Mouse (Mus musculus) hindbrain, embryonic 15.5 days (tissue): ENCODE data around the gene Nfia. TPM values are rescaled to one million over a fixed set of nuclear protein-coding genes. Genes with fewer than 3 reads are reported as not detected.

Experiments used
- ATAC-seq: fragments of 200-750 bp; cut with Nextera tagmentation; 2 replicates; pipeline ENCODE4 v1.8.0; 2017; ENCODE audit warnings: low read depth, moderate number of reproducible peaks, moderate TSS enrichment; ENCODE audit not compliant: low FRiP score
- H3K27ac ChIP-seq: fragments of 300-500 bp; sonication (generic); replicated peaks from 2 replicates; pipeline ENCODE4 v1.5.1; 2015; ENCODE audit warnings: mild to moderate bottlenecking, inconsistent platforms
- H3K27me3 ChIP-seq: fragments of 300-500 bp; sonication (generic); 2 replicates; pipeline ENCODE4 v1.6.1; 2015; ENCODE audit warnings: control low read depth, inconsistent platforms
- H3K36me3 ChIP-seq: fragments of 300-500 bp; sonication (generic); 2 replicates; pipeline ENCODE4 v1.6.1; 2015; ENCODE audit warnings: control low read depth, inconsistent platforms
- H3K4me1 ChIP-seq: fragments of 300-500 bp; sonication (generic); replicated peaks from 2 replicates; pipeline ENCODE4 v1.6.1; 2015; ENCODE audit warnings: control low read depth, inconsistent platforms
- H3K4me2 ChIP-seq: fragments of 300-500 bp; sonication (generic); 2 replicates; pipeline ENCODE4 v1.6.1; 2015; ENCODE audit warnings: moderate library complexity, mild to moderate bottlenecking, inconsistent platforms
- H3K4me3 ChIP-seq: fragments of 300-500 bp; sonication (generic); 2 replicates; pipeline ENCODE4 v1.5.1; 2015; ENCODE audit warnings: mild to moderate bottlenecking, inconsistent platforms
- H3K9ac ChIP-seq: fragments of 300-500 bp; sonication (generic); 2 replicates; pipeline ENCODE4 v1.6.1; 2015; ENCODE audit warnings: inconsistent platforms
- H3K9me3 ChIP-seq: fragments of 300-500 bp; sonication (generic); 2 replicates; pipeline ENCODE4 v1.6.1; 2016; ENCODE audit warnings: control low read depth, inconsistent platforms
- WGBS: fragments of 180-500 bp; shearing (Covaris S2); methylation state at CpG from one replicate; pipeline ENCODE4 v1.1.7; 2015; 5-methylcytosine and 5-hydroxymethylcytosine counted together
- polyA plus RNA-seq: library from polyadenylated mRNA; unstranded; fragments of >200 nt; fragmentation: Nextera tagmentation; extraction: Ambion mirVana; gene quantifications from 2 replicates; pipeline ENCODE4 v1.2.1, GENCODE M21; 2015

Gene Nfia
- polyA plus RNA-seq, 1 experiment from 2014 or later = 47.1 TPM

DNA sequence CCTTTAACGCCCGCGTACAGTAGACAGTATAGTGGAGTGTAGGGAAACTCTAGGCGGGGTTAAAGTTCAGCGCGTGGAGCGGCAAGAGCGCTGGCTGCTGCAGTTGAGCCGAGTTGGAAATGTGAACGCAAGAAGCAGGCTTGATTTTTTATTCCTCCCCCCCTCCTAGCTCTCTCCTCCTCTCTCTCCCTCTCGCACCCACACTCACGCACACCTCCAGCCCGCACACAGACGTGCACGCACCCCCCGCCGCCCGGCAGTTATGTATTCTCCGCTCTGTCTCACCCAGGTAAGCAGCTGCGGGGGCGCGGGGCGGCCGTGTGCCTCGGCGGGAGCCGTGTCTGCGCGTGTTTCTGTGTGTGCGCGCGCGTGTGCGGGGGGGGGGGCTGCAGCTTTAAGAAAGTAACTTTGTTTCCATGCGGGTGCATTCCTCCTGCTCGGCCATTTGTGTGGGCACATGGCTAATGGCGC lies 5.2 kb downstream of the Nfia start, which contains the start of gene E130114P18Rik:
E130114P18Rik (minus strand) TSS at position 373 of the 471 bp plus-strand sequence.
- H3K27me3 ChIP-seq = 0 out of 2 replicates have a peak, but pooled peaks cover 3% of the 10 kb centered on the region
- no peaks in the 10 kb centered on the region for H3K36me3 ChIP-seq
- no peaks in the 10 kb centered on the region for H3K9me3 ChIP-seq
- peaks cover 25% of the 10 kb centered on the region for H3K4me1 ChIP-seq
- peak within 1 kb of the TSS; percentile 89 for H3K27ac ChIP-seq
- peak within 1 kb of the TSS; percentile 86 for H3K4me2 ChIP-seq
- ATAC-seq = peak; percentile 77
- under 1% methylated on average over 36 of the region's 37 CpGs for WGBS
- H3K9ac ChIP-seq = peak within 1 kb of the TSS; percentile 69
- H3K4me3 ChIP-seq = peak within 1 kb of the TSS; percentile 78

DNA sequence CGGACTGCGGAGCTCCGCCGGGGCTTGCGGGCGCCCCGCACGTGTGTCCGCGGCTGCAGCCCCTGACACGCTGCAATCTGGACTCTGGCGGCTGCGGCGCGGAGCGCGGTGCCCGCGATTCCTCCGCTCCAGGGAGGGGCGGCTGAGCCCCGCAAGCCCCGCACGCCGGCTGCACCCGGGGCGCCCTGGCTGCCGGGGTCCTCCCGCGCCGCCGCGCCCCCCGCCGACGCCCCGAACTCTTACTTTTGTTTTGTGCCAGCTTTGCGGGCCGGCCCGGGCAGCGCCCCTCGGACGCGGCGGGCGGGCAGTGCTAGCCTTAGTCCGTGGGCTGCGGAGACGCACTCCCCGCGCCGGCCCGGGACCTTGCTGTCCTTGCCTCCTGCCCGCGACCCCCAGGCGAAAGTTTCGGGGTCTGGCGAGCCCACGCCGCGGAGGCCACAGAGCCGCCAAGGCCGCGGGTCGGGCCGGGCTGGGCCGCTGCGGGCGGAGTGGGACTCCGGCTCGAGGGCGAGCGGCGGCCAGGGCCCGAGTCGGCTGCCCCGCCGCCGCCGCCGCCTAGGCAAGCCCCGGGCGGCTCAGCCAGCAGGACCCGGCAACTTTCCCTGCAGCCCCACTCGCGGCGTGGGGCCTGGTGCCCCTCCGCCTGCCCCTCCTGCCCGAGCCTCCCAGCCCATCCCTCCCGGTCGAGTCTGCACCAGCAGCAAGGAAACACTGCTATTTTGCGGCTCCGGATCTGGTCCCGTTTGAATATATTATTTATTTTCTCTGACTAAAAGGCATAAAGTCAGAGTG lies 5.9 kb downstream of the Nfia start:
- WGBS = under 1% methylated on average over 91 of the region's 94 CpGs
- Histone ChIP-seq H3K4me1 (peaks cover 24% of the 10 kb centered on the region), H3K9me3 (no peaks in the 10 kb centered on the region), H3K4me2 (peak overlapping the region; percentile 86), H3K27ac (peak overlapping the region; percentile 89), H3K36me3 (no peaks in the 10 kb centered on the region), H3K9ac (peak overlapping the region; percentile 69), H3K27me3 (0 out of 2 replicates have a peak, but pooled peaks cover 3% of the 10 kb centered on the region), H3K4me3 (peak overlapping the region; percentile 78)
- no peak for ATAC-seq

DNA sequence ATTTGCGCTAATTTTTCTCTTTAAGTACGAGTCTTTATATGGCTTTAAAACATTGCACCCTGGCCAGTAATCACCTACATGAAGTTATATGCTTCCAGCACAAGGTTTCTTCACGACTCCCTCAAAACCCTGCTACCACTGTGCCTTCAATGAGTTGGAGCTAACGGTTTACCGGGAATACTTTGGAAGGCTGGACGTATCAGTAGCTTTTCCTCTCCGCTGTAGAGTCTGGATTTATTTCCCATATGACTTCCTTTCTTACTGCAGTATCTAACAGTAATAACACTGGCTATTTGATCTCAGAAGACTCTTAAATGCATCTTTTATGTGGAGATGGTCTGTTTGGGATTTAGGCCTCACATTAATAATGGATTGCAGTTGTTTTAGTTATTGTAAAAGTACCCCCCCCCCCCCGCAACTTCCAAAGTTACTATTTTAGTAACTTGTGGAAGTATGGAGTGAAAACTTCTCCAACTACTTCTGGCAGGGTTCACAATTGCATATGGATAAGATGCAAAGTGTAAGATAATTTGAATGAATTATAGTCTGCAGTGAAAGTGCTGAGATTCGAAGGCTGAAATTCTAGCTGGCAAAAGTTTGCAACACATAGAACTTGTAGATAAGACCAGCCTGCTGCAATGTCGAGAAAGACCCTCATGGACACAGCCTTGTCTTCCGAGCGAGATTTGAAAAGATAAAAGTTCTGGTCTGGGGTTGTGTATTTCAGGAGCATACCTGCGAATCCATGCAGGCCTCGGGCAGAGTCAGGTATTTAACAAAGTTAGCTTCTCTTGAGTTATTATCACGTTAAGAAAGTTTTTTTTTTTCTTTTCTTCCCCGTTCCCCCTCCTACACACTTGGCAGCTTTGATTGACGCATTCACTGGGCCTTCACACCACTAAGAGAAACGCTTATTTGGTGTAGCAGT lies 6.7 kb downstream of the Nfia start:
- 9% methylated on average over 18 of the region's 18 CpGs for WGBS
- ATAC-seq = no peak
- Histone ChIP-seq H3K9ac (peak overlapping the region; percentile 69), H3K27ac (peak overlapping the region; percentile 89), H3K27me3 (0 out of 2 replicates have a peak, but pooled peaks cover 3% of the 10 kb centered on the region), H3K4me3 (peak overlapping the region; percentile 78), H3K4me2 (peak overlapping the region; percentile 86), H3K36me3 (no peaks in the 10 kb centered on the region), H3K4me1 (peaks cover 20% of the 10 kb centered on the region), H3K9me3 (no peaks in the 10 kb centered on the region)

DNA sequence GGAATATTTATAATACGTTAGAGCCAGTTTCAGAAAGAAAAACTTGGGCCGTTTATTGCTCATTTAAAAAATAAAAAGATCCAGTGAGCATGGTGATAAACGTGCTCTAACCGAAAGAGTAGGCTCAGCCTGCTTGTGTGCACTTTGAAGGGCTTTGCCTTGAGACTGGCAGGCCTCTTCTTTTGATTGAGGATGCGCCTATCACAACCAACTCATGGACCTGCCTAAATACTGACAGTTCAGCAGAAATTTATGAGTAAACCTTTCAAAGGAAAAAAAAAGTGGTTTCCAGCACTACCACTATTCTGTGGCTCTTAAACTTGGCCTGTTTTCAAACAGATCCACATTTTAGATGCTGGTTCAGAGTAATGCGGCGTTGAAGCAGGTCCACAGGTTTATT lies 7.5 kb downstream of the Nfia start:
- peak overlapping the region; percentile 89 for H3K27ac ChIP-seq
- H3K4me2 ChIP-seq = peak overlapping the region; percentile 86
- no peaks in the 10 kb centered on the region for H3K36me3 ChIP-seq
- WGBS = 33% methylated on average over 7 of the region's 7 CpGs
- no peaks in the 10 kb centered on the region for H3K9me3 ChIP-seq
- H3K4me3 ChIP-seq = peak overlapping the region; percentile 78
- ATAC-seq = no peak
- 0 out of 2 replicates have a peak, but pooled peaks cover 3% of the 10 kb centered on the region for H3K27me3 ChIP-seq
- H3K4me1 ChIP-seq = peaks cover 14% of the 10 kb centered on the region
- 0 out of 2 replicates have a peak overlapping the region, but pooled peaks have one; percentile 17 for H3K9ac ChIP-seq

DNA sequence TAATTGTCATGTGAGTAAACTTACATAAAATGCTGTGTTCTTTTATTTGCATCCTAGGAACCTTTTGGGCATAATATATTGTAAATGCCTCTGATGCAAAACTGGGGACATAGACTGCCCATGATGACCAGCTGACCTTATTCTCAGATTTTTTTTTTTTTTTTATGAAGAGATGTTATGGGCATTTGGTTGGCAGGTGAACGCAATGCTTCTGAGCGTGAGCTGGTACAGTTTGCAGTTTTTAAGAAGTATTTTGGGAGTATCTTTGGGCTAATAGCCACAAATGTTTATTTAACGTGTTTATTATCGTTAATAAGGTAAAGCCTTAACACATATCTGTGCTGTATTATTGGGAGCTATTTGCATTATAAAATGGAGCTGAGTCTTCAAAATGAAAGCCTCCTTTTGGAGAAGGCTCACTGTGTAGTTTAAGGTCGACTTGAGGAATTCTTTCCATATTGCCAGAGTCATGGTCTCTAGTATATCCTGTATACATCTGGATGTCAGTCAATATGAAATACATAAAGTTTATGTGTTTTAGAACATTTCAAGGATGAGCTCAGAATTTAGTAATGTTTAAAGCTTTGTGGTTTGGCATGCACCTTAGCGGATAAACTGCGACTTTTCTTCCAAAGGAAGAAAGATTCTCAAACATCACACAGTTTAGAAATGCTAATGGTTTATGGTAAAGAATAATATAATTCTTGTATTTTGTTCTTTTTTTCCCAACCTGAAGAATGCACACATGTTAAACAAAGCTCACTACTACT lies 8.3 kb downstream of the Nfia start:
- H3K36me3 ChIP-seq = no peaks in the 10 kb centered on the region
- 0 out of 2 replicates have a peak overlapping the region, but pooled peaks have one; percentile 14 for H3K9ac ChIP-seq
- no peaks in the 10 kb centered on the region for H3K9me3 ChIP-seq
- H3K4me3 ChIP-seq = peak overlapping the region; percentile 24
- WGBS = 67% methylated on average over 7 of the region's 7 CpGs
- H3K27me3 ChIP-seq = 0 out of 2 replicates have a peak, but pooled peaks cover 2% of the 10 kb centered on the region
- H3K4me2 ChIP-seq = peak overlapping the region; percentile 86
- peaks cover 13% of the 10 kb centered on the region for H3K4me1 ChIP-seq
- no peak for ATAC-seq
- peak overlapping the region; percentile 47; the same call in 1 of the 2 replicates for H3K27ac ChIP-seq

DNA sequence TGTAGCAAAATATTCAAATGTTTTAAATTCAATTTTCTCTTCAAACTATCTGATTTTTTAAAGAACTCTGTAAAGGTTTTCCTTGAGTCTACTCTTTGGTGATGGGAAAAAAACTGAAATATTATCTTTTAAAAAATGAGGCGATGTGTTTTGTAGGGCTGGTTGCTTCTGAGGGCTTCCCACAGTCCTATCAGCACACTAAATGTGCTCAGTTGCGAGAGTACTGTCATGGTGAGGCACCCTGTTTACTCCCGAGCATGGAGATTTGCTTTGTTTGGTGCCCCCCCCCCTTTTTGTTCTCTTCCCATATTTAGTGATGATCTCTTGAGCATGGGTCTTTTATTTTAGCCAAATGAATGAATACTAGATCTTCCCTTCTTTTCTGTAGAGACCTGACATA lies 9.5 kb downstream of the Nfia start:
- no peaks in the 10 kb centered on the region for H3K27me3 ChIP-seq
- ATAC-seq = no peak
- no peak overlapping the region for H3K9ac ChIP-seq
- WGBS = 72% methylated on average over 3 of the region's 3 CpGs
- peak overlapping the region; percentile 29 for H3K4me2 ChIP-seq
- peaks cover 4% of the 10 kb centered on the region; the same call in 1 of the 2 replicates for H3K4me1 ChIP-seq
- no peaks in the 10 kb centered on the region for H3K9me3 ChIP-seq
- H3K36me3 ChIP-seq = no peaks in the 10 kb centered on the region
- H3K4me3 ChIP-seq = no peak overlapping the region
- no peak overlapping the region for H3K27ac ChIP-seq

DNA sequence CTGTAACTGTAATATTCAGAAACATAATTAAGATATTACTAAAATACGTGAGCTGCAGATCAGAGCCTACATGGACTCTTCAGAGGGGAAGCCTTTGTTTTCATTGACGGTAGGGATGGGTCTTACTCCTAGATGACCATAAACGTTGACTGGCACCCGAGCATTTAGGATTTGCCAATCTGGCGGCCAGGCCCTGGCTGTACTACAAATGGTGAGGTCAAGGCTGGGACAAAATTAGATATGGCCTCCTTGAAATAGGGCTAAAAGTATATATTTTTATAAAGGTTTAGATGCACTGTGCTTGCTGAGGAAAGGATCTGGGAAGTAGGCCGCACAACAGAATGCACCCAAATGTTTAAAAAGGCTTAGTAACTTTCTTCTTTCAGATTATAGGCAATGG lies 10.0 kb downstream of the Nfia start:
- H3K27me3 ChIP-seq = no peaks in the 10 kb centered on the region
- ATAC-seq = no peak
- H3K27ac ChIP-seq = no peak overlapping the region
- 0 out of 2 replicates have a peak, but pooled peaks cover 4% of the 10 kb centered on the region for H3K4me1 ChIP-seq
- H3K36me3 ChIP-seq = no peaks in the 10 kb centered on the region
- peak overlapping the region; percentile 10 for H3K4me2 ChIP-seq
- no peaks in the 10 kb centered on the region for H3K9me3 ChIP-seq
- WGBS = 72% methylated on average over 6 of the region's 6 CpGs
- H3K4me3 ChIP-seq = no peak overlapping the region
- no peak overlapping the region for H3K9ac ChIP-seq

DNA sequence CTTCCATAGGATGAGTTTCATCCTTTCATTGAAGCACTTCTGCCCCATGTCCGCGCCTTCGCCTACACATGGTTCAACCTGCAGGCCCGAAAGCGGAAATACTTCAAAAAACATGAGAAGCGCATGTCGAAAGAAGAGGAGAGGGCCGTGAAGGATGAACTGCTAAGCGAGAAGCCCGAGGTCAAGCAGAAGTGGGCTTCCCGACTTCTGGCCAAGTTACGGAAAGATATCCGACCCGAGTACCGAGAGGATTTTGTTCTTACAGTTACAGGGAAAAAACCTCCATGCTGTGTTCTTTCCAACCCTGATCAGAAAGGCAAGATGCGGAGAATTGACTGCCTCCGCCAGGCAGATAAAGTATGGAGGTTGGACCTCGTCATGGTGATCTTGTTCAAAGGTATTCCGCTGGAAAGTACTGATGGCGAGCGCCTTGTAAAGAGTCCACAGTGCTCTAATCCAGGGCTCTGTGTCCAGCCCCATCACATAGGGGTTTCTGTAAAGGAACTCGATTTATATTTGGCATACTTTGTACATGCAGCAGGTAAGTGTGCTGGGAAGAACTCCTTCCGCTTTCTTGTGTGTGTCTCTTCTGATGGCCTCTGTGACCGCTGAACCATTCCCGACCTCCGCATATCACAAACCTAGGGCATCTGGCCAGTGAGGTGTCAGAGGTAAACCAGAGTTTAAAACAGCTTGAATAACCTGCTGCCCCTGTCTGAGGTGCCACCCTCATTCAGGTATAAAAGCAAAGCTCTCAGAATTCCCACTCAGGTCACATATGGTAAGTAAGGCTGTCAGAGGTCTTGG lies 10.7 kb downstream of the Nfia start:
- no peak overlapping the region for H3K4me3 ChIP-seq
- H3K9ac ChIP-seq = no peak overlapping the region
- peak overlapping the region; percentile 31 for H3K4me2 ChIP-seq

DNA sequence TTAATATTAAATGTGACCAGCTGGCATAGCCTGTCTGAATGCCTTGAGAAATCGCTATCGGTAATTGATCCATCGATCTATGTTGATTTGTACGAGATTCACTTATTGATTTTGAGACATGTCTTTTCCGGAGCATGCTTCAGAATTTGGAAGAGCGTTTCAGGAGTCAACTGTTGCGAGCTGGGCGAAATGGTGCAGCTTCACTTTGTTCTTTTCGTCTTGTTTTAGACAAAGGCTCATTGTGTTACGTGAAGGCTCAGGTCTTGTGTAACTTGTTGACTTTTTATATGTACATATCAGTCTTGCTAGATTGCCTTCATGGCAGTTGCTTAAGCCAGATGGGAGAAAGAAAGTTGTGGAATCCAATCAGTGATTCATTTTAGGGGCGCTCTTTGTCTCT lies 11.7 kb downstream of the Nfia start:
- Histone ChIP-seq H3K4me1 (peaks cover 8% of the 10 kb centered on the region), H3K9me3 (no peaks in the 10 kb centered on the region), H3K9ac (no peak overlapping the region), H3K36me3 (no peaks in the 10 kb centered on the region), H3K27me3 (no peaks in the 10 kb centered on the region), H3K27ac (no peak overlapping the region; the same call in 1 of the 2 replicates), H3K4me2 (peak overlapping the region; percentile 31), H3K4me3 (no peak overlapping the region)
- ATAC-seq = no peak
- 73% methylated on average over 11 of the region's 11 CpGs for whole genome bisulfite sequencing

More for the DNA sequence above, 10.7 kb downstream of the Nfia start:
- Histone ChIP-seq H3K9me3 (no peaks in the 10 kb centered on the region), H3K4me1 (0 out of 2 replicates have a peak, but pooled peaks cover 4% of the 10 kb centered on the region), H3K27ac (no peak overlapping the region), H3K36me3 (no peaks in the 10 kb centered on the region), H3K27me3 (no peaks in the 10 kb centered on the region)
- ATAC-seq = no peak
- WGBS = 91% methylated on average over 26 of the region's 26 CpGs

DNA sequence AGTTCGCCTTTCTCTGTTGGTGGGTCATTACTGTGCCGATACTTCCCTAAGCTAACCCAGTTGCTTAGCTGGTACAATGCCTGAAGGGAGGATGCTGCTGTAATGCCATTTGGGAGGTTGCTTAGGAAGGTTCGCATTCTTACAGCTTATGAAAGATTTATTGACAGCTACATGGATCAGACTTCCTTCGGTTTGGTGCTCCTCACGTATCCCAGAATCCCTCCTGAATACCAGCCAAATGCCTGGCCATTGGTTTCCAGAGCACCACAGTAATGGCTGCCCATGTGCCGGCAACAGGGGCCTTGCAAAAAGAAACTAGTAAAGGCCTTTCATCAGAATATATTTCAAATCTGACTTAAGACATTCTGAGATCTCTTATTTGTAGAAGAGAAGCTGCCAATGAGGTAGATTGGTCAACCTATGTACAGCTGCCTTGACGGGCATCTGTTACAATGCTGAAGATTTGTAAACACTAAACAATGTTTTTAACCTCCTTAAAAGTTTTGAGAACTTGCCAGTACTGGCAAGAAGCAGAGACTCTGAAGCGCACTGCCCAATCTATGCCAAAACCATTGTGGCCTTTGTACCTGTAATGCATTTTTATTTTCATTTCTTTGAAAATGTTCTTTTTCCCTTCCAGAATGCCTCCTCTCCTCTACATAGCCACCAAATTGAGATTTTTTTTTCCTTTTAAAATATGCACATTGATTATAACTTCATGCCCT lies 13.2 kb downstream of the Nfia start:
- peak overlapping the region; percentile 50 for H3K27ac ChIP-seq
- WGBS = 66% methylated on average over 8 of the region's 8 CpGs
- no peak for ATAC-seq

More for the DNA sequence above, 13.2 kb downstream of the Nfia start:
- Histone ChIP-seq H3K9me3 (no peaks in the 10 kb centered on the region), H3K9ac (no peak overlapping the region), H3K36me3 (no peaks in the 10 kb centered on the region), H3K27me3 (no peaks in the 10 kb centered on the region), H3K4me1 (peaks cover 8% of the 10 kb centered on the region), H3K4me2 (peak overlapping the region; percentile 31), H3K4me3 (no peak overlapping the region)
